Mouse (Mus musculus): ENCODE data around the gene Olfr1390. TPM values are rescaled to one million over a fixed set of nuclear protein-coding genes. Genes with fewer than 3 reads are reported as not detected.
"Not testable (repeated sequence)": the region's sequence is repeated elsewhere in the genome, so short reads cannot be mapped to it uniquely, and the experiment has no call there.

The Olfr1390 gene
- not detected for total RNA-seq (2021)

DNA sequence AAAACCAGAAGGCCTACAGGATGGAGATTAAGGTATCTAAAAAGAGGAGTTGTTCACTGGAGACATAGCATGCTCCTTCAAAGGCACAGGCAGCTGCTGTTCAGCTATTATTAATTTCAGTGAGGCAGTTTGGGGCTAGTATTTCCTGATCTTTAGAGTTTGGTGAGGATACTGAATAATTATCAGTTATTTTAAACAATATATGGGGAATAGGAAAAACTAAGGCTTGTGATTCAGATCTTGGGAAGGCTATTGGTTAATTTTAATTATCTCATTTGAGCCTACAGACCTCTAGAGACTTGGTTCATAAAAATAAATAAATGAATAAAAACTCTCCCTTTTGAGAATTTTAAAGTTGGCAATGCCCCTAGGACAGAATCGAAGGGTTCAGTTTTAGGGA is at the start of gene Olfr1390:
TSS of gene Olfr1390 (plus strand) at position 301 of the 400 bp plus-strand sequence.
- DNase-seq: no peak
- intact Hi-C loops (cut with DNase I): no loop called here

DNA sequence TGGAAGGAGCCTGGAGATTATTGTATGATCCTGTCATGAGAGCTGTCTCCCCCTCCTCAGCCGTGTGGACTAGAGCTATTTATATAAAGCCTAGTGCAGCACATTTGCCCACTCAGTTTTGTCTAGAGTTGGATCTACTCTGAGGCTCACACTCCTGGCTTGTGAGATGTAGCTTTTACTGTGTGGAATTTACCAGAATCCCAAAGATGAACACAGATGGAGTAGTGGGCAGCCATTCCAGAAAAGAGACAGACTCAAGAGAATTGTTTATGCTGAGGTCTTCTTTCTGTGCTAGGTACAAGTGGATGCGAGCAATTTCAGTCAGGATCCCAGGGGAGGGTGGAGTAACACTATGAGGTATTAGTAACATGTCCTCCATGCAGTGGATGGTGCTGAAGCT is 47.7 kb upstream of the Olfr1390 start:
- intact Hi-C loops (cut with DNase I): no loop called here
- no peak for DNase-seq

DNA sequence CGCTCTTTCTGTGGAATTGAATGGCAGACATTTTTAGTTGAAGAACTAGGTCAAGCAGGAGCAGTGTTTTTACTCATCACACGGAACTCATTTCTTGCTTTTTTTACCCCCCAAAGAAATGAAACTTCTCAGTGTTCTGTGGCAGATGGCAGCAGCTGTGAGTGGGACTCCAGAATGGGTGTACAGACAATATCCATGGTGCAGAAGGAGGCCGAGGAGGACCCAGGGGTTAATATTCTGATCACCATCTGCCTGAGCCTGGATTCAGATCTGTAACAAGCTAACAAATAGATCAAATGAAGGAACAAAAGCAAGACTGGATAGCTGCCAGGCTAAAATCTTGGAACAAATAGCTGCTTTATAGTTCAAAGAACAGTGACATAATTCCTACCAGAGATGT is 42.2 kb upstream of the Olfr1390 start:
- DNase-seq: no peak
- intact Hi-C loops (cut with DNase I): no loop called here

DNA sequence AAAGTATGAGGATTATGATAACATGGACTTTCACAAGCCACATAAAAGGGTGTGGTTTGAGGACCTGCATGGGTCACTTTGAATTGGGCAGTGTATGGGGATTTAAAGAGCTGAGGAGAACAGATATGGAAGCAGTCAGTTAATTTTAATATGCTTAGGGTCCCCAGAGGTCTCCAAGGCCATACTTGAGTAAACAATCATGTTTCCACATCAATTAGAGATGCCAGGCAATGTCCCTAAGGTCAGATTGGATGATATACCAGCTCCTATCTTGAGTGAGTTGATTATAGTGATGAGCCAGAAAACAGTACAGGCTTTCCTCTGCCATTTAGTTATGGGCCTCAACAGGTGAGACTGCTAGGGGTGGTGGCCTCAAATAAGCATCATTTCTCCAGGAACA is 30.5 kb upstream of the Olfr1390 start, which contains the start of gene Olfr10:
TSS of gene Olfr10 (plus strand) at position 301 of the 400 bp plus-strand sequence.
- intact Hi-C loops (cut with DNase I): no loop called here
- DNase-seq: no peak

DNA sequence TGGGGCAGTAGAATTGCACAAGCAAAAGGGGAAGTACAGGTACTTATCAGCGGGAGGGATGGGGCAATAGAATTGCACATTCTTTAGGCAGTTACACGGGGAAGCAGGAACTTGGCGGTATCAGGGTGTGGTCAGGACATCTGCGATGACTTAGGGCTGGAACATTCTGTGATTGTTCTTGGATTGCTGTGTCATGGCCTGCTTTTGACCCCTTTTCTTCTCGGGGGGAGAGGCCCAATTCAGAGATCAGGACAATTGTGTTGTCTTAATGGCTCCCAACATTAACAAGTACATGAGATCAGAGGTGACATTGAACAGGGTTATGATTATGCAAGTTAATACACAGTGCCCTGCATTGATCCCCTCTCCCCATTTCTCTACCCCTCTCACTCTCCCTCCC is 26.4 kb upstream of the Olfr1390 start:
- intact Hi-C loops (cut with DNase I); DNase-seq: not testable (repeated sequence)

DNA sequence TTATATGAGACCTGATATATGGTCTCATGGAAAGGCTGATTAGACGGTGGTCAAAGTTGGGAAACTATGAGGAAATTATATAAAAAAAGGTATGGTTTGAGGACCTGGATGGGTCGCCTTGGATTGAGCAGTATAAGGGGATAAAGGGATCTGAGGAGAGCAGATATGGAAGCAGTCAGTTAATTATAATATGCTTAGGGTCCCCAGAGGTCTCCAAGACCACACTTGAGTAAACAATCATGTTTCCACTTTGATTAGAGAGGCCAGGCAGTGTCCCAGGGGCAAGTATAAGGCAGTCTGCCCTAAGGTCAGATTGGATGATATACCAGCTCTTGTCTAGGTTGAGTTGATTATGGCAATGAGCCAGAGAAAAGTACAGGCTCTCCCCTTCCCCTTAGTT is 12.5 kb upstream of the Olfr1390 start, which contains the start of gene Olfr1391:
TSS of gene Olfr1391 (plus strand) at position 301 of the 400 bp plus-strand sequence.
- intact Hi-C loops (cut with DNase I): no loop called here
- no peak for DNase-seq

DNA sequence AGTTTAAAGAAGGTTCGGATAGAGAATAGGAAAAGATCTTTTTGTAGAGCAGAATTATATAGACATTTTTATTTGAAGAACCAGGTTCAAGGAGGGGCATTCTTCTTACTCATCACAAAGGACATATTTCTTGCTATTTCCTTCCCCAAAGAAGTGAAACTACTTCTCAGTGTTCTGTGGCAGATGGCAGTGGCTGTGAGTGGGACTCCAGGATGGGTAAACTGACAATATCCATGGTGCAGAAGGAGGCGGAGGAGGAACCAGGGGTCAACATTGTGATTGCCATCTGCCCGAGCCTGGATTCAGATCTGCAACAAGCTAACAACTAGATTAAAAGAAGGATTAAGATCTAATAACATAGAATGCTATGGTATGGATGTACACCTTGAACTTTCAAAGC is 8.3 kb upstream of the Olfr1390 start:
- no peak for DNase-seq
- intact Hi-C loops (cut with DNase I): no loop called here

DNA sequence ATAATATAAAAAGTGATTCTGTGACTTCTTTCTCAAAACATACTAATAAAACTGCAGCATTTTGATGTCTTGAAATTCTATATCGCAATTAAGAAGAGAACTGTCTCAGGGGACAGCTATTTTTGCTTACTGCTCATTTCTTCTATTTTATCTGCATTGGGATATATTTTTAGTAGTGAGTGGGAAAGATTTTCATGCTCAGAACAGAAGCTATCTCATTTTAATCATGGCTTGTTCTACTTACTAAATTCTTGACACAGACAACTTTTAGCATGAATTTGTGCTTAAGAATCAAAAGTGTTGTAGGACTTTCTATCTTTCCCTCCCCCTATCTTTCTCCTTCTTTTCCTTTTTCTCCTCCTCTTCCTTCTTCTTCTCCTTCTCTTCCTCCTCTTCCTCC is 5.3 kb upstream of the Olfr1390 start:
- no peak for DNase-seq

DNA sequence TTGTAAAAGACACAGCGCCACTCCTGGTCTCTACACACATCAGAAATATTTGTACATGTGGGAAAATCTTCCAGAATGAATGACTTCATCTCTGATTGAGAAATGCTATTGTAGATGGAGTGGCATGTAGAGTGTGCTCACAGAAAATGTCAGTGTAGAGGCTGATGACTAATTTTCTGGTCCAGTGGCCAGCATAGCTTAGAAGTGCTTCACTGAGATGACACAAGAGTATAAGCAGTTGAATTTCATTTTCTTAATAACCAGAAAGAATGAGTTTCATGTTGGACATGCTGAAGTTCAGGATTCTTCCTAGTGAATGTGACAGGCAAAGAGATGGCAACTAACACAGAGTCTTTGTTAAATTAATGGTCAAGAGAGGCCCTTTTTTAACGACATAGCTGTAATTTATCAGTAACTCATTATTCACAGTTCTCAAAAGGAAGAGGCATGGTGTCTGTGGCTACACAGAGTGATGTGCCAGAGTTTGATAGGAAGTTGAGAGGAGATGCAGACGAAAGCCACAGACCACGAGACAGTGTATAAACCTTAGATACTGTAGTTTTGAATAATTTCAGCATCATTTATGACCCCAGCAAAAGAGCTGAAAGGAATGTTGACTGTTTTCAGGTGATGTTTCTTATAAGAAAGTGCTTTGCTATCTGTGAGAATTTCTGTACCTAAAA is 2.3 kb downstream of the Olfr1390 start:
- intact Hi-C loops (cut with DNase I): no loop called here
- DNase-seq: no peak

More for the DNA sequence above, 5.3 kb upstream of the Olfr1390 start:
- intact Hi-C loops (cut with DNase I): no loop called here

DNA sequence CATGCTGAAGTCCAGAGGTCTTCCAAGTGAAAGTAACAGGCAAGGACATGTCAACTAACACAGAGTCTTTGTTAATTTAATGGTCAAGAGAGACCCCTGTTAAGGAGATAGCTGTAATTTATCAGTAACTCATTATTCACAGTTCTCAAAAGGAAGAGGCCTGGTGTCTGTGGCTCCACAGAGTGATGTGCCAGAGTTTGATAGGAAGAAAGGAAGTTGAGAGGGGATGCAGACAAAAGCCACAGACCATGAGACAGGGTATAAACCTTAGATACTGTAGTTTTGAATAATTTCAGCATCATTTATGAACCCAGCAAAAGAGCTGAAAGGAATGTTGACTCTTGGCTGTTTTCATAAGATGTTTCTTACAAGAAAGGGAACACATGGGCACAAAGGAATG is 48.1 kb downstream of the Olfr1390 start:
- DNase-seq: no peak
- intact Hi-C loops (cut with DNase I): no loop called here

DNA sequence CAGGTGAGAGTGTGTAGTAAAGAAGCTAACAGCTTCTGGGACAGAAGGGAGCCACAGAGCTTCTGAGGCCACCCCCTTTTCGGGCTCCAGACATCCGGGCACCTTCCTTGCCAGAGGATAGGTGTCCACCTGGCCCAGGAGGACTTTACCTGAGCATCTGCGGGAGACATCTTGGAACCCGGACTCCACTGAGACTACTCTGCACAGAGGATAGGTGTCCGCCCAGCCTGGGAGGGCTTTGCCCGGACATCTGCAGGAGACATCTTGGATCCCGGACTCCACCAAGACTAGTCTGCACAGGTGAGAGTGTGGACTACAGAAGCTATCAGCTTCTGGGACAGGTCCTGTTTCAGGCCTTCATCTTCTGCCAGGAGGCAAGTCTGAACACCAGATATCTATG is 51.1 kb downstream of the Olfr1390 start:
- intact Hi-C loops (cut with DNase I); DNase-seq: not testable (repeated sequence)

Other genes with a start within 250 kb of the Olfr1390 start
- gene Olfr1396, start 220.3 kb upstream of the Olfr1390 start, total RNA-seq (2021): not detected
- gene Olfr1395, start 192.9 kb upstream of the Olfr1390 start, total RNA-seq (2021): not detected
- gene Olfr1394, start 180.8 kb upstream of the Olfr1390 start, total RNA-seq (2021): not detected
- under 1 TPM; 0.40 to 0.70 TPM for gene Btnl9, start 148.0 kb upstream of the Olfr1390 start, total RNA-seq (2021)
- 10 to 100 TPM; 47.3 to 50.4 TPM for gene Zfp62, start 131.9 kb upstream of the Olfr1390 start, total RNA-seq (2021)
- gene Mgat1, start 91.0 kb upstream of the Olfr1390 start, total RNA-seq (2021): 10 to 100 TPM; 54.4 to 58.7 TPM
- gene Olfr1393, start 56.9 kb upstream of the Olfr1390 start, total RNA-seq (2021): under 1 TPM in 1 of 2 experiments, not detected in 1; 0.48 TPM
- gene Olfr1392, start 49.9 kb upstream of the Olfr1390 start, total RNA-seq (2021): under 1 TPM in 1 of 2 experiments, not detected in 1; 0.34 TPM
- gene Olfr10, start 30.4 kb upstream of the Olfr1390 start, total RNA-seq (2021): not detected
- gene Olfr1391, start 12.4 kb upstream of the Olfr1390 start, total RNA-seq (2021): not detected
- gene Olfr1389, start 87.9 kb downstream of the Olfr1390 start, total RNA-seq (2021): not detected
- gene Olfr1388, start 101.4 kb downstream of the Olfr1390 start, total RNA-seq (2021): under 1 TPM; 0.58 to 0.74 TPM
- not detected for gene Olfr1387, start 120.2 kb downstream of the Olfr1390 start, total RNA-seq (2021)
- gene Olfr1386, start 129.9 kb downstream of the Olfr1390 start, total RNA-seq (2021): not detected
- gene Olfr1385, start 153.9 kb downstream of the Olfr1390 start, total RNA-seq (2021): not detected
- not detected for gene Olfr1384, start 171.5 kb downstream of the Olfr1390 start, total RNA-seq (2021)
- under 1 TPM in 1 of 2 experiments, not detected in 1; 0.56 TPM for gene Olfr1383, start 184.5 kb downstream of the Olfr1390 start, total RNA-seq (2021)
- gene Olfr1382, start 193.1 kb downstream of the Olfr1390 start, total RNA-seq (2021): not detected
- not detected for gene Olfr1381, start 208.3 kb downstream of the Olfr1390 start, total RNA-seq (2021)
- not detected for gene Olfr1380, start 221.7 kb downstream of the Olfr1390 start, total RNA-seq (2021)